In the genomic region with DNA sequence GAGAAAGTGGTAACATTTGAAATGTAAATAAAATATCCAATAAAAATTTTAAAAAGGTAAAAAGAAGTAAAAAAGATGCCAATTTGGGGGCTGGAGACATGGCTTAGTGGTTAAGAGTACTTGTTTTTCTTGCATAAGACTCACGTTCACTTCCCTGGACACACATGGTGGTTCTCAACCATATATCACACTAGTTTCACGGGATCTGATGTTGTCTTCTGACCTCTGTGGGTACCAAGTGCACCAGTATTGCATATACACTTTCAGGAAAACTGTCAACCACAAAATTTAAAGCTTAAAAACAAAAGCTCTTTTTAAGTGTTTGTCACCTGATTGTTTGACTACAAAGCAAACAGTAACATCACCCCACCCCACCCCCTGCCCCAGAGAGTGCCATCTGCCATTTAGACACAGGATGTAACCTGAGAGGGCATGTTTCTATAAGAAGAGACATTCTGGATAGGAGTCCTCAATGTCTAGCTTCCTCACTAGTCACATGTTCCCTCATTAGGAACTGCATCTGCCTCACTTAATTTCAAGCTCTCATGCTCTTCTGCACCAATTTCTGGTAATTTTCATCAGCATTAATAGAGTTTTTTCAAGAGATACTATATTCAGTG, we compare ENCODE assay signal across 14 mouse cellular contexts.
A peak's percentile ranks its signal among the peaks of the same experiment; 100 is the strongest.
DNase-seq lines count a peak whose midpoint lies in the region; ATAC-seq lines count a peak whose summit lies in the region.
"Had no signal": no experiment of that assay in that cellular context is flagged by ENCODE, and none has a peak within 500 bp of the region (broad histone marks: within the 10 kb centered on the region; RNA-seq: fewer than 3 reads in every experiment).

No protein-coding gene starts in this region.

- peaks cover 19% of the 10 kb centered on the region for H3K4me1 ChIP-seq in forebrain, embryonic 12.5 days
- H3K4me1 ChIP-seq in forebrain, embryonic 13.5 days: peaks cover 34% of the 10 kb centered on the region
- H3K4me1 ChIP-seq in kidney, embryonic 16.5 days (ENCODE audit: insufficient read depth, low read length): no peaks in the 10 kb centered on the region
- H3K4me1 ChIP-seq: heart, embryonic 10.5 days had no signal

- H3K4me3 ChIP-seq in forebrain, embryonic 12.5 days (replicated peaks): no peak overlapping the region
- H3K4me3 ChIP-seq in forebrain, embryonic 13.5 days: no peak overlapping the region
- H3K4me3 ChIP-seq in kidney, embryonic 16.5 days (ENCODE audit: low read length): no peak overlapping the region
- H3K4me3 ChIP-seq: embryonic facial prominence, embryonic 13.5 days; forebrain, embryonic 15.5 days; heart, embryonic 10.5 days; hindbrain, embryonic 13.5 days had no signal

- H3K9ac ChIP-seq in forebrain, embryonic 12.5 days: no peak overlapping the region
- H3K9ac ChIP-seq in forebrain, embryonic 13.5 days: no peak overlapping the region
- no peak overlapping the region for H3K9ac ChIP-seq in kidney, embryonic 16.5 days (replicated peaks; ENCODE audit: low read length)
- H3K9ac ChIP-seq: embryonic facial prominence, embryonic 13.5 days; forebrain, embryonic 15.5 days; hindbrain, embryonic 13.5 days had no signal

- H3K27ac ChIP-seq in forebrain, embryonic 12.5 days: no peak overlapping the region
- H3K27ac ChIP-seq in forebrain, embryonic 13.5 days: no peak overlapping the region
- no peak overlapping the region for H3K27ac ChIP-seq in kidney, embryonic 16.5 days (ENCODE audit: low read length)
- H3K27ac ChIP-seq: embryonic facial prominence, embryonic 13.5 days; forebrain, embryonic 15.5 days; heart, embryonic 10.5 days; hindbrain, embryonic 13.5 days; hindbrain, postnatal 0 days had no signal

- H3K36me3 ChIP-seq in forebrain, embryonic 12.5 days (replicated peaks): no peaks in the 10 kb centered on the region
- H3K36me3 ChIP-seq in forebrain, embryonic 13.5 days (ENCODE audit: poor library complexity, severe bottlenecking): no peaks in the 10 kb centered on the region
- no peaks in the 10 kb centered on the region for H3K36me3 ChIP-seq in kidney, embryonic 16.5 days (ENCODE audit: insufficient read depth, low read length)
- H3K36me3 ChIP-seq: embryonic facial prominence, embryonic 13.5 days; forebrain, embryonic 15.5 days; heart, embryonic 10.5 days; hindbrain, embryonic 13.5 days had no signal

- 0 out of 2 replicates have a peak, but pooled peaks have one; percentile 34 for ATAC-seq in forebrain, embryonic 12.5 days (ENCODE audit: low FRiP score)
- no peak for ATAC-seq in forebrain, embryonic 13.5 days
- ATAC-seq in kidney, embryonic 16.5 days (ENCODE audit: low FRiP score, low TSS enrichment): peak; percentile 61; the same call in 1 of the 2 replicates
- ATAC-seq: forebrain, embryonic 15.5 days; hindbrain, postnatal 0 days had no signal

- WGBS in forebrain, embryonic 12.5 days: 76% methylated on average over 2 of the region's 2 CpGs
- 86% methylated on average over 2 of the region's 2 CpGs for WGBS in forebrain, embryonic 13.5 days
- WGBS in kidney, embryonic 16.5 days: 22% methylated on average over 2 of the region's 2 CpGs

- H3K4me2 ChIP-seq in forebrain, embryonic 12.5 days: no peak overlapping the region
- H3K4me2 ChIP-seq in forebrain, embryonic 13.5 days: no peak overlapping the region
- H3K4me2 ChIP-seq in kidney, embryonic 16.5 days (replicated peaks; ENCODE audit: low read depth, low read length): no peak overlapping the region
- H3K4me2 ChIP-seq: embryonic facial prominence, embryonic 13.5 days; forebrain, embryonic 15.5 days; hindbrain, embryonic 13.5 days had no signal

- intact Hi-C loops in left cerebral cortex, postnatal 14 days (cut with DNase I): no loop called here

- no peaks in the 10 kb centered on the region for H3K27me3 ChIP-seq in forebrain, embryonic 12.5 days
- no peaks in the 10 kb centered on the region for H3K27me3 ChIP-seq in forebrain, embryonic 13.5 days
- H3K27me3 ChIP-seq in kidney, embryonic 16.5 days (ENCODE audit: insufficient read depth, low read length): no peaks in the 10 kb centered on the region
- H3K27me3 ChIP-seq: embryonic facial prominence, embryonic 13.5 days; forebrain, embryonic 15.5 days; hindbrain, embryonic 13.5 days had no signal

- H3K9me3 ChIP-seq in forebrain, embryonic 12.5 days: no peaks in the 10 kb centered on the region
- no peaks in the 10 kb centered on the region for H3K9me3 ChIP-seq in forebrain, embryonic 13.5 days (replicated peaks)
- H3K9me3 ChIP-seq in kidney, embryonic 16.5 days (ENCODE audit: low read length): no peaks in the 10 kb centered on the region
- H3K9me3 ChIP-seq: embryonic facial prominence, embryonic 13.5 days; forebrain, embryonic 15.5 days; heart, embryonic 10.5 days; hindbrain, embryonic 13.5 days had no signal

- no peak for DNase-seq in kidney, postnatal 25 days
- peak; percentile 28 for DNase-seq in naive thymus-derived CD4-positive, alpha-beta T cell, adult 2 months (ENCODE audit: low read depth)
- no peak for DNase-seq in left cerebral cortex, postnatal 14 days (ENCODE audit: low spot score in 2 of 2)
- DNase-seq: adrenal gland, adult 2 months; adrenal gland, postnatal 25 days; gastrocnemius, postnatal 36 days had no signal
